Mouse (Mus musculus) hindbrain, embryonic 16.5 days (tissue): ENCODE results near the gene Lrrc74b. TPM values are rescaled to one million over a fixed set of nuclear protein-coding genes. Genes with fewer than 3 reads are reported as not detected.
"Not testable (repeated sequence)": the region's sequence is repeated elsewhere in the genome, so short reads cannot be mapped to it uniquely, and the experiment has no call there.

ENCODE experiments used
- ATAC-seq: fragments of 200-750 bp; cut with Nextera tagmentation; 2 replicates; pipeline ENCODE4 v1.8.0; 2017; ENCODE audit warnings: moderate TSS enrichment, moderate library complexity
- H3K27ac ChIP-seq: fragments of 300-500 bp; sonication (generic); 2 replicates; pipeline ENCODE4 v1.5.1; 2014; ENCODE audit warnings: low read depth, mild to moderate bottlenecking, control low read depth, low read length, moderate library complexity
- H3K27me3 ChIP-seq: fragments of 300-500 bp; sonication (generic); replicated peaks from 2 replicates; pipeline ENCODE4 v1.6.1; 2014; ENCODE audit warnings: low read length; ENCODE audit not compliant: control insufficient read depth, insufficient read depth
- H3K36me3 ChIP-seq: fragments of 300-500 bp; sonication (generic); 2 replicates; pipeline ENCODE4 v1.6.1; 2014; ENCODE audit warnings: mild to moderate bottlenecking, low read length, moderate library complexity, mixed read lengths; ENCODE audit not compliant: control insufficient read depth, insufficient read depth
- H3K4me1 ChIP-seq: fragments of 300-500 bp; sonication (generic); 2 replicates; pipeline ENCODE4 v1.6.1; 2014; ENCODE audit warnings: low read depth, low read length; ENCODE audit not compliant: control insufficient read depth, insufficient read depth
- H3K4me2 ChIP-seq: fragments of 300-500 bp; sonication (generic); 2 replicates; pipeline ENCODE4 v1.6.1; 2014; ENCODE audit warnings: mild to moderate bottlenecking, low read length, control low read depth, moderate library complexity
- H3K4me3 ChIP-seq: fragments of 300-500 bp; sonication (generic); 2 replicates; pipeline ENCODE4 v1.5.1; 2014; ENCODE audit warnings: mild to moderate bottlenecking, low read length, control low read depth, moderate library complexity
- H3K9ac ChIP-seq: fragments of 300-500 bp; sonication (generic); 2 replicates; pipeline ENCODE4 v1.6.1; 2014; ENCODE audit warnings: low read depth, mild to moderate bottlenecking, control low read depth, low read length, moderate library complexity
- H3K9me3 ChIP-seq: fragments of 300-500 bp; sonication (generic); 2 replicates; pipeline ENCODE4 v1.6.1; 2014; ENCODE audit warnings: mild to moderate bottlenecking, low read length, moderate library complexity; ENCODE audit not compliant: control insufficient read depth
- WGBS: fragments of 180-500 bp; shearing (Covaris S2); extraction: QIAGEN DNeasy Blood & Tissue Kit; methylation state at CpG from one replicate; pipeline ENCODE4 v1.1.7; 2014; 5-methylcytosine and 5-hydroxymethylcytosine counted together
- polyA plus RNA-seq: library from polyadenylated mRNA; unstranded; fragments of >200 nt; fragmentation: Nextera tagmentation; extraction: Ambion mirVana; gene quantifications from 2 replicates; pipeline ENCODE4 v1.2.1, GENCODE M21; 2015

Gene Lrrc74b
- polyA plus RNA-seq, 1 experiment from 2014 or later: 1.8 TPM

- no peaks in the 10 kb centered on the region for H3K36me3 ChIP-seq
- no peak overlapping the region for H3K4me2 ChIP-seq
- H3K9ac ChIP-seq: no peak overlapping the region
- WGBS: 1% methylated on average over 5 of the region's 5 CpGs
- H3K27me3 ChIP-seq: peaks cover 3% of the 10 kb centered on the region; the same call in 1 of the 2 replicates
- ATAC-seq: 0 out of 2 replicates have a peak, but pooled peaks have one; percentile 10
- no peaks in the 10 kb centered on the region for H3K9me3 ChIP-seq
- H3K4me3 ChIP-seq: no peak overlapping the region
- H3K4me1 ChIP-seq: peaks cover 21% of the 10 kb centered on the region
- H3K27ac ChIP-seq: no peak overlapping the region
Observed at GRCm38 (mm10) chr16:17557947-17558480, 3.0 kb downstream of the Lrrc74b start.

GRCm38 (mm10) chr16:17556907-17557306 is 4.1 kb downstream of the Lrrc74b start:
- H3K27ac ChIP-seq: no peak overlapping the region

GRCm38 (mm10) chr16:17556180-17556579 is 4.9 kb downstream of the Lrrc74b start:
- Histone ChIP-seq H3K9me3 (no peaks in the 10 kb centered on the region), H3K27me3 (peaks cover 3% of the 10 kb centered on the region; the same call in 1 of the 2 replicates), H3K4me3 (no peak overlapping the region), H3K4me2 (no peak overlapping the region), H3K36me3 (no peaks in the 10 kb centered on the region), H3K27ac (no peak overlapping the region), H3K9ac (no peak overlapping the region), H3K4me1 (peaks cover 18% of the 10 kb centered on the region)
- no peak for ATAC-seq
- WGBS: 91% methylated on average over 4 of the region's 4 CpGs

More at GRCm38 (mm10) chr16:17556907-17557306, 4.1 kb downstream of the Lrrc74b start:
- Histone ChIP-seq H3K4me2 (no peak overlapping the region), H3K9me3 (no peaks in the 10 kb centered on the region), H3K27me3 (peaks cover 3% of the 10 kb centered on the region; the same call in 1 of the 2 replicates), H3K9ac (no peak overlapping the region), H3K36me3 (no peaks in the 10 kb centered on the region), H3K4me3 (no peak overlapping the region), H3K4me1 (peaks cover 21% of the 10 kb centered on the region)
- no peak for ATAC-seq
- WGBS: 67% methylated on average over 4 of the region's 4 CpGs

- Histone ChIP-seq H3K4me1 (peaks cover 13% of the 10 kb centered on the region), H3K4me2 (peak overlapping the region; percentile 54; the same call in 1 of the 2 replicates)
- not testable (repeated sequence) for H3K4me3 ChIP-seq, H3K27ac ChIP-seq, H3K27me3 ChIP-seq, H3K36me3 ChIP-seq, ATAC-seq, H3K9me3 ChIP-seq, H3K9ac ChIP-seq
- WGBS: 14% methylated on average over 4 of the region's 4 CpGs
Observed at GRCm38 (mm10) chr16:17554702-17555101, 6.3 kb downstream of the Lrrc74b start.

GRCm38 (mm10) chr16:17553910-17554685 is 6.9 kb downstream of the Lrrc74b start:
- Histone ChIP-seq H3K9me3 (no peaks in the 10 kb centered on the region), H3K4me3 (peak overlapping the region; percentile 29), H3K36me3 (no peaks in the 10 kb centered on the region), H3K27ac (peak overlapping the region; percentile 67), H3K9ac (peak overlapping the region; percentile 58), H3K4me1 (peaks cover 13% of the 10 kb centered on the region), H3K4me2 (peak overlapping the region; percentile 54), H3K27me3 (no peaks in the 10 kb centered on the region)
- 4% methylated on average over 18 of the region's 18 CpGs for WGBS
- ATAC-seq: peak; percentile 92

- H3K36me3 ChIP-seq: no peaks in the 10 kb centered on the region
- no peak overlapping the region for H3K4me2 ChIP-seq
- 91% methylated on average over 7 of the region's 7 CpGs for WGBS
- H3K27me3 ChIP-seq: no peaks in the 10 kb centered on the region
- peaks cover 8% of the 10 kb centered on the region for H3K4me1 ChIP-seq
- H3K4me3 ChIP-seq: no peak overlapping the region
- H3K9ac ChIP-seq: no peak overlapping the region
- H3K9me3 ChIP-seq: no peaks in the 10 kb centered on the region
- ATAC-seq: no peak
- no peak overlapping the region for H3K27ac ChIP-seq
Observed at GRCm38 (mm10) chr16:17552837-17553236, 8.2 kb downstream of the Lrrc74b start.

- H3K27me3 ChIP-seq: no peaks in the 10 kb centered on the region
- no peaks in the 10 kb centered on the region for H3K4me1 ChIP-seq
- H3K4me3 ChIP-seq: no peak overlapping the region
- no peaks in the 10 kb centered on the region for H3K36me3 ChIP-seq
- no peaks in the 10 kb centered on the region for H3K9me3 ChIP-seq
- 84% methylated on average over 2 of the region's 2 CpGs for WGBS
- no peak overlapping the region for H3K4me2 ChIP-seq
- no peak overlapping the region for H3K27ac ChIP-seq
- H3K9ac ChIP-seq: no peak overlapping the region
- no peak for ATAC-seq
Observed at GRCm38 (mm10) chr16:17542632-17543031, 18.4 kb downstream of the Lrrc74b start.

- Histone ChIP-seq H3K9ac (no peak overlapping the region), H3K36me3 (no peaks in the 10 kb centered on the region), H3K27me3 (no peaks in the 10 kb centered on the region), H3K27ac (no peak overlapping the region), H3K4me2 (no peak overlapping the region), H3K4me3 (no peak overlapping the region), H3K4me1 (peaks cover 6% of the 10 kb centered on the region), H3K9me3 (no peaks in the 10 kb centered on the region)
- 89% methylated on average over 3 of the region's 3 CpGs for WGBS
- ATAC-seq: no peak
Observed at GRCm38 (mm10) chr16:17536584-17536983, 24.5 kb downstream of the Lrrc74b start.

- H3K36me3 ChIP-seq: peaks cover 4% of the 10 kb centered on the region
- 74% methylated on average over 14 of the region's 14 CpGs for WGBS
- H3K4me2 ChIP-seq: no peak overlapping the region
- H3K27ac ChIP-seq: no peak overlapping the region
- H3K4me1 ChIP-seq: peaks cover 15% of the 10 kb centered on the region
- H3K27me3 ChIP-seq: no peaks in the 10 kb centered on the region
- ATAC-seq: no peak
- H3K4me3 ChIP-seq: no peak overlapping the region
- no peaks in the 10 kb centered on the region for H3K9me3 ChIP-seq
- H3K9ac ChIP-seq: no peak overlapping the region
Observed at GRCm38 (mm10) chr16:17532676-17533329, 28.2 kb downstream of the Lrrc74b start.
